Mouse (Mus musculus): ENCODE measurements around the gene Gadd45g. TPM values are rescaled to one million over a fixed set of nuclear protein-coding genes. Genes with fewer than 3 reads are reported as not detected.

The Gadd45g gene
- polyA plus RNA-seq, 1 experiment from 2014 or later, result 60.1 TPM

DNA sequence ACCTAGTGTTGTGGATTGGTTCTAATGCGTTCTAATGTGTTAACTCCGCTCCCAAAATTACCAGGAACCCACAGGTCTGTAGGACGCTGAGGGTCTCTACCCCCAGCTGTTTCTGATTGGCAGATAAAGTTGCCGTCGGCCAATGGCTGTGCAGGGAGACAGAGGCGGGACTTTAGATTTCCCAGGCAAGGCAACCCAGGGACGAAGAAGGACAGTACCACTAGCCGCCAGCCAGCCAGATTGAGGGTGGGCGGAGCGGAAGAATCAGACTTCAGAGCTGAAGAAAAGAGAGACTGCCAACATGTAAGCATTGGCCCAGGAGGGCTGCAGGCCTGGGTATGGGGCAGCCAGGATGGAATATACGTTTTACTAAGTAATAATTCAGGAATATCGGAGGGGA is 38.3 kb upstream of the Gadd45g start:
- no peak for TF ChIP-seq CTCF (IDR thresholded peaks at IDR 0.05; ENCODE audit: low read depth)
- ATAC-seq (replicated peaks; ENCODE audit: low FRiP score, low read depth) (peak; percentile 57; the same call in 1 of the 2 replicates), DNase-seq (ENCODE audit: low spot score) (no peak)
- H3K36me3 ChIP-seq (ENCODE audit: insufficient read depth, low read length), result no peaks in the 10 kb centered on the region
- H3K4me1 ChIP-seq (replicated peaks; ENCODE audit: insufficient read depth, low read length), result no peaks in the 10 kb centered on the region
- no peak overlapping the region for H3K27ac ChIP-seq
- H3K9me3 ChIP-seq (replicated peaks; ENCODE audit: low read length), result no peaks in the 10 kb centered on the region
- H3K9ac ChIP-seq (ENCODE audit: low read depth, low read length), result no peak overlapping the region
- H3K27me3 ChIP-seq (ENCODE audit: insufficient read depth, low read length), result no peaks in the 10 kb centered on the region
- 34% methylated on average over 12 of the region's 12 CpGs for WGBS
- H3K4me2 ChIP-seq (ENCODE audit: low read length), result no peak overlapping the region
- H3K4me3 ChIP-seq (replicated peaks; ENCODE audit: low read depth, low read length), result no peak overlapping the region

GRCm38 (mm10) chr13:51813621-51814615 is 32.6 kb upstream of the Gadd45g start:
- H3K4me3 ChIP-seq (replicated peaks; ENCODE audit: low read depth, low read length), result no peak overlapping the region
- no peaks in the 10 kb centered on the region for H3K9me3 ChIP-seq (replicated peaks; ENCODE audit: low read length)
- no peaks in the 10 kb centered on the region for H3K27me3 ChIP-seq (ENCODE audit: insufficient read depth, low read length)
- H3K4me1 ChIP-seq (replicated peaks; ENCODE audit: insufficient read depth, low read length), result no peaks in the 10 kb centered on the region
- DNase-seq (ENCODE audit: low spot score) (no peak), ATAC-seq (replicated peaks; ENCODE audit: low FRiP score, low read depth) (no peak)
- no peak overlapping the region for H3K4me2 ChIP-seq (ENCODE audit: low read length)
- TF ChIP-seq CTCF (IDR thresholded peaks at IDR 0.05; ENCODE audit: low read depth), result no peak
- no peaks in the 10 kb centered on the region for H3K36me3 ChIP-seq (ENCODE audit: insufficient read depth, low read length)
- no peak overlapping the region for H3K27ac ChIP-seq
- 55% methylated on average over 10 of the region's 10 CpGs for WGBS
- no peak overlapping the region for H3K9ac ChIP-seq (ENCODE audit: low read depth, low read length)

- DNase-seq (ENCODE audit: low spot score) (no peak), ATAC-seq (replicated peaks; ENCODE audit: low FRiP score, low read depth) (no peak)
- TF ChIP-seq CTCF (IDR thresholded peaks at IDR 0.05; ENCODE audit: low read depth), result no peak
- WGBS, result 87% methylated on average over 6 of the region's 6 CpGs
- Histone ChIP-seq H3K9ac (ENCODE audit: low read depth, low read length) (no peak overlapping the region), H3K4me3 (replicated peaks; ENCODE audit: low read depth, low read length) (no peak overlapping the region), H3K9me3 (replicated peaks; ENCODE audit: low read length) (no peaks in the 10 kb centered on the region), H3K4me1 (replicated peaks; ENCODE audit: insufficient read depth, low read length) (no peaks in the 10 kb centered on the region), H3K27me3 (ENCODE audit: insufficient read depth, low read length) (no peaks in the 10 kb centered on the region), H3K4me2 (ENCODE audit: low read length) (no peak overlapping the region), H3K27ac (no peak overlapping the region), H3K36me3 (ENCODE audit: insufficient read depth, low read length) (no peaks in the 10 kb centered on the region)
Measured at GRCm38 (mm10) chr13:51814646-51815045, 31.8 kb upstream of the Gadd45g start.

DNA sequence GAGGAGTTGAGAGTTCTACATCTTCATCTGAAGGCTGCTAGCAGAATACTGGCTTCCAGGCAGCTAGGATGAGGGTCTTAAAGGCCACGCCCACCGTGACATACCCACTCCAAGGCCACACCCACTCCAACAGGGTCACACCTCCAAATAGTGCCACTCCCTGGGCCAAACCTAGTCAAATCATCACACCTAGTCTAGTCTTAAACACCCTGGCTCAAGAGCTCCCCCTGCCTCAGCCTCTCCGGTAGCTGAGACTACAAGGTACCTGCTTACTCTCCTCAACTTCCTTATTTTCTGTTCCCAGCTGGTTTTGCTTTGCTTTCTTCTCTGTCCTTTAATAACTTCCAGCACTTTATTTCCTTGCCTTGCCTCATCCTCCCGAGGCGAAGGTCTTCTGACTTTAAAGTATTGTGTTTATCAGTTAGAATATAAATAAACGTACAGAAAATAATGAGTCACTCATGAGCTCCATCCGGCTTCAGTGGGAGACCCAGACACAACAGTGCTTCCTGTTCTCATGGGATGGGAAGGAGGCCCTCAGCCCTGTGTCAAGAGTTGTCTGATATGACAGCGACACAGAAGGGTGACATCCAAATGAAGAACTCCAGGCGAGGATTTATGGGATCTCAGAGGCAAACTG is 30.5 kb upstream of the Gadd45g start:
- Histone ChIP-seq H3K36me3 (ENCODE audit: insufficient read depth, low read length) (no peaks in the 10 kb centered on the region), H3K27me3 (ENCODE audit: insufficient read depth, low read length) (no peaks in the 10 kb centered on the region), H3K27ac (no peak overlapping the region), H3K4me3 (replicated peaks; ENCODE audit: low read depth, low read length) (no peak overlapping the region), H3K4me1 (replicated peaks; ENCODE audit: insufficient read depth, low read length) (no peaks in the 10 kb centered on the region), H3K4me2 (ENCODE audit: low read length) (no peak overlapping the region), H3K9ac (ENCODE audit: low read depth, low read length) (no peak overlapping the region), H3K9me3 (replicated peaks; ENCODE audit: low read length) (no peaks in the 10 kb centered on the region)
- WGBS, result 68% methylated on average over 9 of the region's 9 CpGs
- no peak for DNase-seq (ENCODE audit: low spot score)
- TF ChIP-seq CTCF (IDR thresholded peaks at IDR 0.05; ENCODE audit: low read depth), result peak; percentile 43
- no peak for ATAC-seq (replicated peaks; ENCODE audit: low FRiP score, low read depth)

DNA sequence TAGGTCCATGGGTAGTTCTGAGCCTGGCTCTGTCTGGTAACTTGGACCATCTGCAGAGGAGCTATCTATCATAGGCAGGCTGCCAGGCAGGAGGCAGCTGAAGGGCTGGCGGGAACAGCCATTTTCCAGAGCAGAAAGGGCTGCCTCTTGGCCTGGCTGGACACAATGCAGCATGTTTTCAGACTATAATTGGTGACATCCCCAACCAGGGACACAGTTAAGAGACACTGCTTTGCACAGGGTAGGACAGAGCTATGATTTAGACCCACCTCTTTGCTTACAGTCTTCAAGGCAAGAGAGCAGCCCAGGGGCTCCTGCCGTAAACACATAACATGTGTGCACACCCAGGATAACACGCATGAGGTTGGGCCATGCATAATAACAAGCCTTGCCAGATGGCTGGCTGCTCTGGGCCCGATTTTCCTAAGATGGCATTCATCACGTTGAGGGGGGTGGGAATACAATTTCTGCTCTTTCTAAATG is 29.9 kb upstream of the Gadd45g start:
- Histone ChIP-seq H3K9ac (ENCODE audit: low read depth, low read length) (no peak overlapping the region), H3K27me3 (ENCODE audit: insufficient read depth, low read length) (no peaks in the 10 kb centered on the region), H3K36me3 (ENCODE audit: insufficient read depth, low read length) (no peaks in the 10 kb centered on the region), H3K27ac (no peak overlapping the region), H3K9me3 (replicated peaks; ENCODE audit: low read length) (no peaks in the 10 kb centered on the region), H3K4me2 (ENCODE audit: low read length) (no peak overlapping the region), H3K4me1 (replicated peaks; ENCODE audit: insufficient read depth, low read length) (no peaks in the 10 kb centered on the region), H3K4me3 (replicated peaks; ENCODE audit: low read depth, low read length) (no peak overlapping the region)
- TF ChIP-seq CTCF (IDR thresholded peaks at IDR 0.05; ENCODE audit: low read depth), result no peak
- ATAC-seq (replicated peaks; ENCODE audit: low FRiP score, low read depth) (no peak), DNase-seq (ENCODE audit: low spot score) (no peak)
- WGBS, result 78% methylated on average over 5 of the region's 5 CpGs

- 47% methylated on average over 6 of the region's 6 CpGs for WGBS
- no peaks in the 10 kb centered on the region for H3K36me3 ChIP-seq (ENCODE audit: insufficient read depth, low read length)
- TF ChIP-seq CTCF (IDR thresholded peaks at IDR 0.05; ENCODE audit: low read depth), result no peak
- no peaks in the 10 kb centered on the region for H3K27me3 ChIP-seq (ENCODE audit: insufficient read depth, low read length)
- DNase-seq (ENCODE audit: low spot score), result peak; percentile 18
- H3K9ac ChIP-seq (ENCODE audit: low read depth, low read length), result no peak overlapping the region
- H3K9me3 ChIP-seq (replicated peaks; ENCODE audit: low read length), result no peaks in the 10 kb centered on the region
- ATAC-seq (replicated peaks; ENCODE audit: low FRiP score, low read depth), result peak; percentile 90
- H3K4me1 ChIP-seq (replicated peaks; ENCODE audit: insufficient read depth, low read length), result no peaks in the 10 kb centered on the region
- peak overlapping the region; percentile 36; the same call in 1 of the 2 replicates for H3K27ac ChIP-seq
- H3K4me3 ChIP-seq (replicated peaks; ENCODE audit: low read depth, low read length), result no peak overlapping the region
- no peak overlapping the region for H3K4me2 ChIP-seq (ENCODE audit: low read length)
Measured at GRCm38 (mm10) chr13:51818170-51818943, 28.1 kb upstream of the Gadd45g start.
